Mouse (Mus musculus): Measurements from ENCODE around the gene C330021F23Rik.

The C330021F23Rik gene

GRCm38 (mm10) chr8:3587391-3588257 lies 19.8 kb downstream of the C330021F23Rik start:
- peak; percentile 20 for DNase-seq (ENCODE audit: low read depth, low spot score)

- DNase-seq (ENCODE audit: low read depth, low spot score): no peak
Observed at GRCm38 (mm10) chr8:3588258-3588633, 20.5 kb downstream of the C330021F23Rik start.

- no peak for DNase-seq (ENCODE audit: low read depth, low spot score)
Observed at GRCm38 (mm10) chr8:3593470-3593869, 25.7 kb downstream of the C330021F23Rik start.

- no peak for DNase-seq (ENCODE audit: low read depth, low spot score)
Observed at GRCm38 (mm10) chr8:3594466-3594865, 26.7 kb downstream of the C330021F23Rik start.

- DNase-seq (ENCODE audit: low read depth, low spot score): no peak
Observed at GRCm38 (mm10) chr8:3598054-3598453, 30.3 kb downstream of the C330021F23Rik start.

GRCm38 (mm10) chr8:3599219-3599618 lies 31.4 kb downstream of the C330021F23Rik start:
- no peak for DNase-seq (ENCODE audit: low read depth, low spot score)

- DNase-seq (ENCODE audit: low read depth, low spot score): no peak
Observed at GRCm38 (mm10) chr8:3600401-3600800, 32.6 kb downstream of the C330021F23Rik start.

- no peak for DNase-seq (ENCODE audit: low read depth, low spot score)
Observed at GRCm38 (mm10) chr8:3603439-3603838, 35.6 kb downstream of the C330021F23Rik start.

- DNase-seq (ENCODE audit: low read depth, low spot score): no peak
Observed at GRCm38 (mm10) chr8:3606593-3606992, 38.8 kb downstream of the C330021F23Rik start.

GRCm38 (mm10) chr8:3607822-3608221 lies 40.0 kb downstream of the C330021F23Rik start:
- DNase-seq (ENCODE audit: low read depth, low spot score): no peak

- no peak for DNase-seq (ENCODE audit: low read depth, low spot score)
Observed at GRCm38 (mm10) chr8:3609046-3609815, 41.4 kb downstream of the C330021F23Rik start.

GRCm38 (mm10) chr8:3609816-3610150 lies 42.0 kb downstream of the C330021F23Rik start:
- no peak for DNase-seq (ENCODE audit: low read depth, low spot score)

- peak; percentile 99 for DNase-seq (ENCODE audit: low read depth, low spot score)
Observed at GRCm38 (mm10) chr8:3621199-3621970, 53.6 kb downstream of the C330021F23Rik start, which contains the start of the genes Xab2 and Pet100. Gene Xab2, minus strand, starts transcription at chr8:3621316. Gene Pet100, plus strand, starts transcription at chr8:3621548.

- DNase-seq (ENCODE audit: low read depth, low spot score): no peak
Observed at GRCm38 (mm10) chr8:3622119-3622518, 54.3 kb downstream of the C330021F23Rik start.

- no peak for DNase-seq (ENCODE audit: low read depth, low spot score)
Observed at GRCm38 (mm10) chr8:3625445-3625844, 57.7 kb downstream of the C330021F23Rik start, which contains the start of gene Pcp2. Gene Pcp2, minus strand, starts transcription at chr8:3625545.

- DNase-seq (ENCODE audit: low read depth, low spot score): no peak
Observed at GRCm38 (mm10) chr8:3626971-3627370, 59.2 kb downstream of the C330021F23Rik start.

- no peak for DNase-seq (ENCODE audit: low read depth, low spot score)
Observed at GRCm38 (mm10) chr8:3628014-3628413, 60.2 kb downstream of the C330021F23Rik start.

GRCm38 (mm10) chr8:3630647-3631477 lies 63.1 kb downstream of the C330021F23Rik start, which contains the start of gene Stxbp2:
Gene Stxbp2, plus strand, starts transcription at chr8:3630955.
- peak; percentile 72 for DNase-seq (ENCODE audit: low read depth, low spot score)

- DNase-seq (ENCODE audit: low read depth, low spot score): peak; percentile 13
Observed at GRCm38 (mm10) chr8:3631478-3631875, 63.7 kb downstream of the C330021F23Rik start.

Data from c-Kit-negative CD71-positive TER-119-positive erythroid progenitor cells, embryonic 14.5 days (primary cell).